Mouse (Mus musculus) testis, adult 2 months (tissue): ENCODE results near the gene Fem1a. TPM values are rescaled to one million over a fixed set of nuclear protein-coding genes. Genes with fewer than 3 reads are reported as not detected.

Experiments
- H3K27ac ChIP-seq: fragments of 200-500 bp; 2 replicates; pipeline ENCODE4 v1.5.1; 2012; ENCODE audit warnings: low read depth, low read length; ENCODE audit not compliant: control insufficient read depth, insufficient read depth
- H3K27me3 ChIP-seq: fragments of 200-500 bp; 2 replicates; pipeline ENCODE4 v1.6.1; 2012; ENCODE audit warnings: mild to moderate bottlenecking, low read length, moderate library complexity; ENCODE audit not compliant: control insufficient read depth, insufficient read depth
- H3K36me3 ChIP-seq: fragments of 200-500 bp; 2 replicates; pipeline ENCODE4 v1.6.1; 2012; ENCODE audit warnings: mild to moderate bottlenecking, low read length; ENCODE audit not compliant: control insufficient read depth, insufficient read depth
- H3K4me1 ChIP-seq: fragments of 200-500 bp; 2 replicates; pipeline ENCODE4 v1.6.1; 2012; ENCODE audit warnings: low read length; ENCODE audit not compliant: control insufficient read depth, insufficient read depth
- H3K4me3 ChIP-seq: fragments of 200-500 bp; 2 replicates; pipeline ENCODE4 v1.5.1; 2012; ENCODE audit warnings: low read depth, mild to moderate bottlenecking, low read length, moderate library complexity, mixed read lengths; ENCODE audit not compliant: control insufficient read depth
- CTCF ChIP-seq: fragments of 200-500 bp; IDR thresholded peaks from 2 replicates; pipeline ENCODE4 v1.5.1; 2012; ENCODE audit warnings: low read depth, mild to moderate bottlenecking, inconsistent platforms, low read length, moderate library complexity; ENCODE audit not compliant: control insufficient read depth, insufficient read depth, insufficient replicate concordance
- POLR2A ChIP-seq: fragments of 200-500 bp; IDR thresholded peaks from 2 replicates; pipeline ENCODE4 v1.6.1; 2012; ENCODE audit warnings: low read depth, mild to moderate bottlenecking, inconsistent platforms, low read length, moderate library complexity; ENCODE audit not compliant: control insufficient read depth
- polyA plus RNA-seq: library from polyadenylated mRNA; depleted of rRNA; stranded (reverse); fragments of >200 nt; gene quantifications from 2 replicates; pipeline ENCODE4 v1.2.3, GENCODE M21; 2012; rRNA removed

The Fem1a gene
- polyA plus RNA-seq, 1 experiment: 5.7 TPM

DNA sequence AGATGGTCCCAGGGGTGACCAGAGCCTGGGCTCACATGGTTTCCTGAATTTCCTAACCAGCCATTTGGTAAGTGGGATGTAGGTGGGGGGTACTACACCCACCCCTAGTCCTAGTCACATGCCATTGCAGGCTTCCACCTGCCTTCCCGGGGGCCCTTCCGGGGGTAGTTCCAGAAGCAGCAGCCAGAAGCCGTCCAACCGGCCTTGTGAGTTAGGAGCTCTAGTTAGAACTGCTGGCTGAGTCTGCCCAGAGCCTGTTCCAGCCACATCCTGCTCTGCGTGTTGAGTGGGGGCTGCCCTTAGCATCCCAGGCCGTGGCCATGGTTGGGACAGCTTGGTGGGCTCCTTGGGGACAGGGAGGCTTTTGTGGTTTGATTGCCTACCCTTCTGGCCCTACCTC lies 51.5 kb downstream of the Fem1a start:
- Histone ChIP-seq H3K4me3 (no peak overlapping the region), H3K36me3 (peaks cover 2% of the 10 kb centered on the region; the same call in 1 of the 2 replicates), H3K27me3 (no peaks in the 10 kb centered on the region), H3K4me1 (peaks cover 15% of the 10 kb centered on the region), H3K27ac (no peak overlapping the region)
- TF ChIP-seq CTCF (no peak), POLR2A (no peak)

DNA sequence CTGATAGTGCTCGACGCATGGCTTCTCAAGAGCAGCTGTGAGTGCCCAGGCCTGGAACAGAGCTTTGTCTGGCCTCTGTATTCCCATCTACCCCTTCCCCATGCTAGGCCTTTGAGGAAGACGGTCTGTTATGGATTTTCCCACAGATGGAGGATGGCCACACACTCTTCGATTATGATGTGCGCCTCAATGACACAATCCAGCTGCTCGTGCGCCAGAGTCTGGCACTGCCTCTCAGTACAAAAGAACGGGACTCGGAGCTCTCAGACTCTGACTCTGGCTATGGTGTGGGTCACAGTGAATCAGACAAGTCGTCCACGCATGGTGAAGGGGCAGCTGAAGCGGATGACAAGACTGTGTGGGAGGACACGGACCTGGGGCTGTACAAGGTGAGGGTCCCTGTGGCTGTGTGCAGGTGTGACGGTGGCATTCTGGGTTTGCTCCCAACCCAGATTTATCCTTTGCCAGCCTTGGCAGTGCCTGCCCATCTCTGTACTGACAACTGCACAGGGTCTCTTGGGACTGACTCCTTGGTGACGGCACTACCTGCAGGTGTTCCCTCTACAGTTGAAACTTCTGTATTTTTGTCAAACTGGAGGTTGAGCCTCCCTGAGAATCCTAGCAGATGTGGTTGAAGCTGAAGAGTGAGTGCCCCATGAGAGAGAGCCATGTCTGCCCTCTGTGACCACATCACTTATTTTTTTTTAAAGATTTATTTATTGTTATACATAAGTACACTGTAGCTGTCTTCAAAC lies 52.8 kb downstream of the Fem1a start:
- Histone ChIP-seq H3K4me1 (peaks cover 7% of the 10 kb centered on the region), H3K27me3 (no peaks in the 10 kb centered on the region), H3K27ac (no peak overlapping the region), H3K36me3 (peaks cover 2% of the 10 kb centered on the region; the same call in 1 of the 2 replicates), H3K4me3 (no peak overlapping the region)
- TF ChIP-seq CTCF (no peak), POLR2A (no peak)

Other genes starting within 250 kb of the Fem1a start
- 91.9 and 105 TPM in 2 replicates for gene Sh3gl1, start 220.2 kb upstream of the Fem1a start, polyA plus RNA-seq
- 70.3 and 71.8 TPM in 2 replicates for gene Chaf1a, start 216.4 kb upstream of the Fem1a start, polyA plus RNA-seq
- gene Ubxn6, start 181.8 kb upstream of the Fem1a start, polyA plus RNA-seq: 646 and 694 TPM in 2 replicates
- 115 and 135 TPM in 2 replicates for gene Hdgfl2, start 177.2 kb upstream of the Fem1a start, polyA plus RNA-seq
- gene Plin4, start 147.0 kb upstream of the Fem1a start, polyA plus RNA-seq: 1.5 and 4.2 TPM in 2 replicates
- gene Plin5, start 139.2 kb upstream of the Fem1a start, polyA plus RNA-seq: 1.7 and 2.7 TPM in 2 replicates
- gene Lrg1, start 134.8 kb upstream of the Fem1a start, polyA plus RNA-seq: 3.7 and 5.7 TPM in 2 replicates
- gene Sema6b, start 116.5 kb upstream of the Fem1a start, polyA plus RNA-seq: 0.28 and 0.63 TPM in 2 replicates
- gene Tnfaip8l1, start 94.3 kb upstream of the Fem1a start, polyA plus RNA-seq: 0.29 and 0.31 TPM in 2 replicates
- 49.9 and 56.7 TPM in 2 replicates for gene Mydgf, start 72.9 kb upstream of the Fem1a start, polyA plus RNA-seq
- 12.8 and 15.0 TPM in 2 replicates for gene Dpp9, start 37.9 kb upstream of the Fem1a start, polyA plus RNA-seq
- gene Ticam1, start 20.0 kb downstream of the Fem1a start, polyA plus RNA-seq: 3.4 and 3.7 TPM in 2 replicates
- gene Plin3, start 36.1 kb downstream of the Fem1a start, polyA plus RNA-seq: 21.9 and 22.3 TPM in 2 replicates
- 274 and 296 TPM in 2 replicates for gene Arrdc5, start 43.5 kb downstream of the Fem1a start, polyA plus RNA-seq
- gene Uhrf1, start 46.5 kb downstream of the Fem1a start, polyA plus RNA-seq: 41.1 and 43.1 TPM in 2 replicates
- gene Kdm4b, start 69.3 kb downstream of the Fem1a start, polyA plus RNA-seq: 20.0 and 21.9 TPM in 2 replicates
- gene Ptprs, start 219.7 kb downstream of the Fem1a start, polyA plus RNA-seq: 63.4 and 68.8 TPM in 2 replicates